Mouse (Mus musculus) ovary, postnatal 14 days (tissue): ENCODE data around the gene Ggcx.

Source experiments
- DNase-seq: peaks from one replicate; pipeline ENCODE4 v3.0.0; 2022; ENCODE audit warnings: low spot score

The Ggcx gene

DNA sequence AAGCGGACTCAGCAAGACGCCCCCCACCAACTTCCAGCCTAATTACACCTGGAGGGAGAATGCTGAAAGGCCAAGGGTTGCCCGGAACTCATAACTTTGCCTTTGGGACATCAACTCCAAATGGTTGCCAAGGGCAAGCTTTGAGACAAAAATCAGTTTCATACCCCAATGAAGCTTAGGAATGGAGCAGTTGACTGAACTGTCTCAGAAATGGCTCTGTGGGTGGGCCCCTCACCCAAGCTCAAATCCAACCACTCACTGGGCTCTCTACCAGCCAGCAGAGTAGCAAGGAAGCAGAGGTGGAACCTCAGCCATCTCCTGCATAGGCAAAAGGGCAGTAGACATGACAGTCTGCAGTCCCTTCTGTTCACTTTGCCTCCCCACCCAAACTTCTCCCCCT is 26.3 kb upstream of the Ggcx start:
- no peak for DNase-seq

DNA sequence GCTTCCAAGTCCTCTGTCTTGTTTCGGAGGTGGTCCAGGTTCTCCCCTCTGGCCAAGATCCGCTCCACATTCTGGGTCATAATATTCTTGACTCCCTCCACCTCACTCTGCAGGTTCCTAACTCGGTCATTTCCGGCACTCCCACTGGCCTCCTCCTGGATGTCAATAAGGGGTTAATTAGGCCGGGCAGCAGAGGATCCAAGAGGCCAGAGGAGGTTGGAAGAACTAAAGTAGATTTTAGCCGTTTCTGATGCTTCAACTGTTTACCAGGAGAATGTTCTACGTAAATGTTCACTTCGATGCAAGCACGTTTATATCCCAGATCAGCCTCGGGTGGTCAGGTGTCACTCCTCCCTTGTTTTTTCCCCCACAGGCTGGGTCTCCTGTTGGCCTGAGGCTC is 25.8 kb upstream of the Ggcx start:
- DNase-seq, result no peak

DNA sequence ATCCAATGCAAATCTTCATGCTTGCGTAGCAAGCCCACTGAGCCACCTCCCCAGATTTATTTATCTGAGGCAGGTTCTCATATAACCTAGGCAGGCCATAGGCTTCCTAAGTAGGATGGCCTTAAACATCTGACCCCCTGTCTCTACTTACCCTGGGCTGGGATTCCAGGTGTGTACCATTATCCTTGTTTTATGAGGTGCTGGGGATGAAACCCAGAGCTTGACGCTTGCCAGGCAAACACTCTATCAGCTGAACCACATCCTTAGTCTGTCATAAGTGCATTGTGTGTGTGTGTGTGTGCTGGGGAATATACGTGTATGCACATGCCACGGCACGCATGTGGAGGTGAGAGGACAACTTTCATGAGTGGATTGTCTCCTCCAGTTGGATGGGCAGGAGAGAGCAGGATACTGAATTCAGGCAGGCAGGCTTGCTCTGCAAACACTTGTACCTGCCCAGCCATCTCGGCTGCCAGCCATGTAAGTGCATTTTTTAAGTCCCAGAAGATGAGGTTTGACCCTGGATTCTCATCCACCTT is 25.2 kb upstream of the Ggcx start:
- no peak for DNase-seq

DNA sequence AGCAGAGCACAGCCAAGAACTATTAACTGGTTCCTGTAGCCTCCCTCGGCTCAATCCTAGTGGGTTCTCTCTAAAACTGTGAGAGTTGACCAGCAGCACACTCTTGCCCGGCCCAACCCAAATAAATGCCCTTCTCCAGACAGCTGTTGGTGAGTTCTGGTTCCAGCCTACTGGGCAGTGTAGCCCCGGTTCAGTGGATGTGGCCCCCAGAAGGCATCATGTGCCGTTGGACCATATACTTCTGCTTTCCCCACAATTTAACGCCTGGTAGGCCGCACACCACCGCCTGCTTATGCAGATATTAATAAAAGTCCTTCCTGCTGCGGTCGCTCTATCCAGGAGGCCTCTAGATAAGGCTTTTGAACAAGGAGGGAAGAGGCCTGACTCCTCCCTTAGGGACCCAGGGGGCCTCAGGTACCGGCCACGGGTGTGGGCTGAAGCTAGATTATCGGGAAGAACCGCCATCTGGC is 24.6 kb upstream of the Ggcx start:
- peak; percentile 42 for DNase-seq

- DNase-seq, result peak; percentile 81
Measured at GRCm38 (mm10) chr6:72389941-72390771, 24.0 kb upstream of the Ggcx start, which contains the start of gene Vamp8. Gene Vamp8 (minus strand): TSS chr6:72390703.

DNA sequence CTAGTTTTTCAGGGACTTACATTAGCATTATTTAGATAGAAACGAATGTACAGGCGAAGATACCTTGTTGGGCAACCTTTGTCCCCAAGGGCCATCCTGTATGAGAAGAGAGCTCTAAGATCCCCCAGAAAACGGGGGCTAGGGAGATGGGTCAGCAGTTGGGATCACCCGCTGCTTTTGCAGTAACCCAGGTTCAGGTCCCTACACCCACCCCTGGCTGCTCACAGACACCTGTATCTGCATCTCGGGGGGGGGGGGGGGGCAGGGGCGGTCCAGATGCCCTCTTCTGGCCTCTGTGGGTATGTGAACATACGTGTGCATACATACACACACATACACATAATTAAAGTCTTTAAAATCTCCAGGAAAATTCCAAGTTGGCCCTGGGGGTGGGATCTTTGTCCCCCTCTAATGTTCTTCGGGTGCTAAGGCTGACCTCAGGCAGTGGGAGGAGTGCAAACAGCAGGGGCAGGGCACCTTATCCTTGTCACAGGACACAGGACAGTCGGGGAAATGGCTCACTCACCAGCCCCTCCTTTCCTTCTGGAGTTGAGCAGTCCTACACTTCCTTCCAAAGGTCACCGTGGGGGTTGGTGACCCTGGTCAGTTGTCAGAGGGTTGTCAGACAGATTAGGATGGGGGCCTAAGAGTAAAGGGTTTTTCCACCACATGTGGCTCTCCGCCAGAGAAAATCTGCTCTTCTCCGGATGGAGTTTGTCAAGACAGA is 23.1 kb upstream of the Ggcx start:
- DNase-seq, result peak; percentile 52

- DNase-seq, result no peak
Measured at GRCm38 (mm10) chr6:72392341-72392740, 21.8 kb upstream of the Ggcx start.

GRCm38 (mm10) chr6:72396837-72397251 is 17.3 kb upstream of the Ggcx start:
- no peak for DNase-seq

DNA sequence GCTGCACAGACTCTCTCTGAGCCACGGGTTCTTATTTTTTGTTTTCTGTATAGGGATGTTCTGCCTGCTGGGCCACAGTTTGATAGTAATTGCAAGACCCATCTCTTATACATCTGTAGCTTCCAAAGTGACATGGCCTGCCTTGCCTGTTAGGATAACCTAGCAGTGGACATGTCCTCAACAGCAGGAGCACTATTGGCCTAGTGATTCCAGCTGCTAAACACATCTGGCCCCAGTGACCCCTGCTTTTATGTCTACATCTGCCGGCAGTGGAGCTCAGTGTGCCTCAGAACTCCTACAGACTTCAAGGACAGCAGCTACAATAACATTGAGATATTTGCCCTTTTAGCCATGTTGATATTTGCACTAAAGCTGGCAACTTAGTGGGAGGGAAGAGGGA is 14.1 kb upstream of the Ggcx start:
- DNase-seq, result no peak

DNA sequence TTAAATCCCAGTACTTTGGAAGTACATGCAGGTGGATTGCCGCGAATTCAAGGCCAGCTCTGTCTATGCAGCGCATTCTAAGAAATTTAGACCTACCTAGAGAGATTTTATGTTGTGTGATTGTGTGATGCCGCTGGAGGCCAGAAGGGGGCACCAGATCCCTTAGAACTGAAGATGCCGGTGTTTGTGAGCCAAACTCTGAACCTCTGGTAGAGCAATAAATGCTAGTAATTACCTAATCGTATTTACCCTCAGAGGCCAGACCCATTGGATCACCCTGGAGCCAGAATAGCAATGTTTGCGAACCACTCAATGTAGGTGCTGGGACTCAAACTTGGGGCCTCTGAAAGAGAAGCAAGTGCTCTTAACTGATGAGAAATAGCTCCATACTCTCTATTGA is 12.2 kb upstream of the Ggcx start:
- DNase-seq, result peak; percentile 63

DNA sequence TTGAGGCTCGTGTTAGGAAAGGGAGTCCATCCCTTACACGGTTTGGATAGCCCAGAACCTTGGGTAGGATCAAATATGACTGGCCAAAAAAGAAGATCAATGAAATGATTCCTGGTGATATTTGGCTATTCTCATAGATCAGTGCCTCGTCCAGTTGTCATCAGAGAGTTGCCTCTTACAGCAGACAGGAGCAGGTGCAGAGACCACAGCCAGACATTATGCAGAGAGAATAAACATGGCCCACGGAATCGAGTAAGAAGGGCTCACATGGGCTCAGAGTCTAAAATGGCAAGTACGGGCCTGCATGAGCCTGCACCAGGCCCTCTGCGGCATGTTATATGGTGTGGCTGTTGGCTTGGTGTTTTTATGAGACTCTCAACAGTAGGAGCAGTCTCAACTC is 8.8 kb upstream of the Ggcx start:
- no peak for DNase-seq

DNA sequence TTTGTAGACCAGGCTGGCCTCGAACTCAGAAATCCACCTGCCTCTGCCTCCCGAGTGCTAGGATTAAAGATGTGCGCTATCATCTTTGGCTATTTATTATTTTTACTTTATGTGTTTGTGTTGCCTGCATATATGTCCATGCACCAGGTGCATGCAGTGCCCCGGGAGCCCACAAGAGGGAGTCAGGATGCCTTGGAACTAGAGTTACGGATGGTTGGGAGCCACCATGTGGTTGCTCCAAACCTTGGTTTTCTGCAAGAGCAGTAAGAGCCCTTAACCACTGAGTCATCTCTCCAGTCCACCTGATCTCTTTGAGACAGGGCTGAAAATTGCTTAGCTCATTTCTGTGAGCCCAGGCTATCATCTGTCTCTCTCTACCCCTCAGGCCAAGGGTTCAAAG is 7.0 kb upstream of the Ggcx start:
- peak; percentile 78 for DNase-seq

DNA sequence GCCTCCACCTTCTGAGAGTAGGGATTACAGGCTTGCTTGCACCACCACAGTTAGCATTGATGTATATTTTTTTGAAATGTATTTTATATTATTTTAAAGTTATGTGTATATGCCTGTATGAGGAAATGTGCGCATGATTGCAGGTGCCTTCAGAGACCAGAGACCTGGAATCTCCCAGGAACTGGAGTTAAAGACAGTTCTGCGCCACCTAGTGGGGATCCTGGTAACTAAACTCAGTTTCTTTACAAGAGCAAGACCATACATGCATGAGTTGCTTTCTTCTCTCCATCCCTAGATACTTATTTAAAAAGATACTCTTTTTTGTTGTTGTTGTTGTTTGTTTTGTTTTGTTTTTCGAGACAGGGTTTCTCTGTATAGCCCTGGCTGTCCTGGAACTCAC is 4.5 kb upstream of the Ggcx start:
- DNase-seq, result peak; percentile 54

- DNase-seq, result no peak
Measured at GRCm38 (mm10) chr6:72410003-72410402, 4.1 kb upstream of the Ggcx start.

DNA sequence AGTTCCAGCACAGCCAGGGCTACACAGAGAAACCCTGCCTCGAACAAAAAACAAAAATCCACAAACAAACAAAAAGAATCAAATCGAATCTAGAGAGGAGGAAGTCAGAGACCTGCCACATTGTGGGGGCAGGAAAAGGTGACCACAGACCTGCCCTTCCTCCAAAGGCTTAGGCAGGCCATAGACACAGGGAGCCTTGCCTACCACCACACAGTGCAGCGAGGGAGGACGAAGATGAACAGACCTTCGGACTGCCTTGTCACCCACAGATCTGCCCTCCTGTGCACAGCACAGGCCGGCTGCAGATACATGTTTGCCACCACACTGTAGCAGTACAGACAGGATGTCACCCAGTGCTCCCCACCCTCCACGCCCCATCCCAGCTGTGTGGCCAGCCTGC is 3.6 kb upstream of the Ggcx start:
- DNase-seq, result no peak

GRCm38 (mm10) chr6:72415181-72415580 is 1.1 kb downstream of the Ggcx start:
- no peak for DNase-seq

GRCm38 (mm10) chr6:72415964-72416772 is 2.1 kb downstream of the Ggcx start:
- DNase-seq, result no peak

DNA sequence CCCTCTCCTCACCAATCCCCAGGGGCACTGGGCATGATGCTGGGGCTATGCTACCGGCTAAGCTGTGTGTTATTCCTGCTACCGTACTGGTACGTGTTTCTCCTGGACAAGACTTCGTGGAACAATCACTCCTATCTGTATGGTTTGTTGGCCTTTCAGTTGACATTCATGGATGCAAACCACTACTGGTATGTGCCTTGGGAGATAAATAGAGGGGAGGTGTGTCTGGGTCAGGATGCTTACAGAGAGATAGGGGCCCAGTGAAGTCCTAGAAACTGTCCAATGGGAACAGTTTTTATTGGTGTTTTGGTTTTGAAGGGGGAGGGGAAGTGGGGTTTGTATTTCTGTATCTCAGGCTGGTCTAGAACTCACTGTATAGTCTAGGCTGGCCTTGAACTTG is 4.2 kb downstream of the Ggcx start:
- DNase-seq, result no peak

GRCm38 (mm10) chr6:72419806-72420205 is 5.7 kb downstream of the Ggcx start:
- no peak for DNase-seq

- no peak for DNase-seq
Measured at GRCm38 (mm10) chr6:72420901-72421300, 6.8 kb downstream of the Ggcx start.

GRCm38 (mm10) chr6:72425646-72426045 is 11.5 kb downstream of the Ggcx start:
- DNase-seq, result no peak

DNA sequence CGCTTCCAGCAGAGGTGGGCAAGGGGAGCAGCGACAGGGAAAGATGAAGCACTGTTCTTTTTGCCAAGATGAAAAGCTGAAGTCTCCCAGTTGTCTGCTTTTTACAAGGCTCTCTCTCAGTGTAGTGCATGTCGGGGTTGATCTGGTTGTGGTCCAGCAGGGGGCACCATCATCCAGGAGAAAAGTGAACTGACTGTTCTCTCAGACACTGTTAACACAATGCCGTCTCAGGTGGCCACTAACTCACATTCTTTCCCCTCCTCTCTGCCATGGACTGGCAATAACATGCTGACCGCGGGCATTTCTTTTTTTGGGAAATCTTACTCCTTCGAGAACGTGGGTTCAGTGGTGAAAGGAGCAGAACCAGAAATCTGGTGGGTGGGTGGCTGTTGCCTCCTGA is 13.9 kb downstream of the Ggcx start:
- DNase-seq, result peak; percentile 73
